In the genomic region with DNA sequence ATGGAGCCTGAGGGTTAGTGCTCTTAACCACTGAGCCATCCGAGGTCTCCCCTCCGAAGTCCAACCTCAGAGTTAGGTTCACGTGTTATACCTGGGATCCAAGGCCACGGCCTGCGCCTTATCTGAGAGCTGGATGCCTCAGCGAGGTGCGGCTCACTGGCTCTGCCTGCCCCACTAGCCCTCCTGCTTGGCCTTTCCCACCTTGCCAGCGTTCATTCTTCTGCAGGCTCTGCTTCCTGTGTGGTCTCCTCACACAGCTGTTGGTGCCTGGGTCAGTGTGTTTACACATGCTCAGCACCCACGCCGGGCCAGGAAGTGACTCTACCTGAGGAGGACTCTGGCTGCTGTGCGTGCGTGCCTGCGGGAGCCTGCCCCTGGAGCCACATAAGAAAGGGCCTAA, we compare ENCODE assay signal across 11 mouse cellular contexts. TPM values are rescaled to one million over a fixed set of nuclear protein-coding genes. Genes with fewer than 3 reads are reported as not detected.
DNase-seq lines count a peak whose midpoint lies in the region; ATAC-seq and TF ChIP-seq lines count a peak whose summit lies in the region.
"Had no signal": no experiment of that assay in that cellular context is flagged by ENCODE, and none has a peak within 500 bp of the region (broad histone marks: within the 10 kb centered on the region; RNA-seq: fewer than 3 reads in every experiment).

No protein-coding gene starts in this region.

- peak overlapping the region; percentile 67 for H3K27ac ChIP-seq in lung, embryonic 14.5 days (ENCODE audit: low read depth)
- peak overlapping the region; percentile 40; the same call in 1 of the 2 replicates for H3K27ac ChIP-seq in limb, embryonic 13.5 days

- H3K4me3 ChIP-seq in lung, embryonic 14.5 days (ENCODE audit: low read depth, low read length), result no peak overlapping the region
- H3K4me3 ChIP-seq in limb, embryonic 13.5 days, result no peak overlapping the region
- H3K4me3 ChIP-seq: erythroblast, embryonic 14.5 days had no signal

- H3K9me3 ChIP-seq in lung, embryonic 14.5 days (ENCODE audit: low read depth, low read length), result no peaks in the 10 kb centered on the region
- H3K9me3 ChIP-seq in limb, embryonic 13.5 days, result no peaks in the 10 kb centered on the region

- peak; percentile 34 for DNase-seq in lung, embryonic 14.5 days
- no peak for DNase-seq in lung, postnatal 4 days
- peak; percentile 73 for DNase-seq in ZHBTc4 (ENCODE audit: low read depth, low spot score)
- peak; percentile 45 for DNase-seq in thymus, postnatal 25 days
- DNase-seq in spleen, postnatal 14 days (ENCODE audit: low spot score in 2 of 2), result no peak
- no peak for DNase-seq in cerebellum, adult 11 months
- DNase-seq: adrenal gland, postnatal 10 days; heart, adult 11 months; retina, postnatal 1 day had no signal

- H3K9ac ChIP-seq in lung, embryonic 14.5 days, result no peak overlapping the region
- no peak overlapping the region for H3K9ac ChIP-seq in limb, embryonic 13.5 days

- 28% methylated on average over 13 of the region's 13 CpGs for WGBS in lung, embryonic 14.5 days
- WGBS in limb, embryonic 13.5 days, result 58% methylated on average over 13 of the region's 13 CpGs

- peak; percentile 22; the same call in 1 of the 2 replicates for ATAC-seq in lung, embryonic 14.5 days (ENCODE audit: insufficient read depth)
- no peak for ATAC-seq in limb, embryonic 13.5 days (ENCODE audit: low FRiP score, low read depth)

- H3K4me1 ChIP-seq in lung, embryonic 14.5 days (ENCODE audit: insufficient read depth), result 0 out of 2 replicates have a peak, but pooled peaks cover 8% of the 10 kb centered on the region
- H3K4me1 ChIP-seq in limb, embryonic 13.5 days, result peaks cover 11% of the 10 kb centered on the region

- H3K36me3 ChIP-seq in lung, embryonic 14.5 days (ENCODE audit: insufficient read depth), result no peaks in the 10 kb centered on the region
- 0 out of 2 replicates have a peak, but pooled peaks cover 2% of the 10 kb centered on the region for H3K36me3 ChIP-seq in limb, embryonic 13.5 days

- no peak for TF ChIP-seq CTCF in lung, embryonic 14.5 days (IDR thresholded peaks at IDR 0.05; ENCODE audit: low read depth)

- H3K4me2 ChIP-seq in lung, embryonic 14.5 days, result no peak overlapping the region
- no peak overlapping the region for H3K4me2 ChIP-seq in limb, embryonic 13.5 days (replicated peaks)

- H3K27me3 ChIP-seq in lung, embryonic 14.5 days (ENCODE audit: insufficient read depth, low read length), result no peaks in the 10 kb centered on the region
- no peaks in the 10 kb centered on the region for H3K27me3 ChIP-seq in limb, embryonic 13.5 days

RNA-seq across cellular contexts. Expression of gene Ppard, which starts 37.7 kb away (rescaled TPM):
- 1.8 and 2.8 TPM in 2 replicates for polyA plus RNA-seq in lung, embryonic 14.5 days (2014; fragmentation: Nextera tagmentation; extraction: Ambion mirVana)
- polyA plus RNA-seq in limb, embryonic 13.5 days (2015; fragmentation: Nextera tagmentation; extraction: Ambion mirVana), result 3.0 and 3.4 TPM in 2 replicates

RNA-seq across cellular contexts. Expression of gene Fance, which starts 43.2 kb away (rescaled TPM):
- polyA plus RNA-seq in lung, embryonic 14.5 days (2014; fragmentation: Nextera tagmentation; extraction: Ambion mirVana), result 28.2 and 35.3 TPM in 2 replicates
- 36.0 and 37.3 TPM in 2 replicates for polyA plus RNA-seq in limb, embryonic 13.5 days (2015; fragmentation: Nextera tagmentation; extraction: Ambion mirVana)

RNA-seq across cellular contexts. Expression of gene Rpl10a, which starts 58.1 kb away (rescaled TPM):
- polyA plus RNA-seq in lung, embryonic 14.5 days (2014; fragmentation: Nextera tagmentation; extraction: Ambion mirVana), result 799 and 802 TPM in 2 replicates
- polyA plus RNA-seq in limb, embryonic 13.5 days (2015; fragmentation: Nextera tagmentation; extraction: Ambion mirVana), result 580 and 609 TPM in 2 replicates

Comparison
In these comparisons a context has a peak if more than half of its experiments do, and no peak if none do; other contexts are left out.
1. DNase-seq: peak in lung, embryonic 14.5 days (single experiment), ZHBTc4 (single experiment) and thymus, postnatal 25 days (single experiment); none in lung, postnatal 4 days (0 of 2), spleen, postnatal 14 days (0 of 2) and cerebellum, adult 11 months (single experiment).